Mouse (Mus musculus) embryonic facial prominence, embryonic 13.5 days (tissue): ENCODE measurements around the gene Gm47995. TPM values are rescaled to one million over a fixed set of nuclear protein-coding genes. Genes with fewer than 3 reads are reported as not detected.

Experiments used
- ATAC-seq: fragments of 200-750 bp; cut with Nextera tagmentation; 2 replicates; pipeline ENCODE4 v1.8.0; 2017; ENCODE audit warnings: low read depth; ENCODE audit not compliant: insufficient number of reproducible peaks, insufficient read depth, low FRiP score, low TSS enrichment
- H3K27ac ChIP-seq: fragments of 300-500 bp; sonication (generic); 2 replicates; pipeline ENCODE4 v1.5.1; 2015; ENCODE audit warnings: moderate library complexity, mild to moderate bottlenecking, inconsistent platforms
- H3K27me3 ChIP-seq: fragments of 300-500 bp; sonication (generic); 2 replicates; pipeline ENCODE4 v1.6.1; 2015; ENCODE audit warnings: mild to moderate bottlenecking, inconsistent platforms
- H3K36me3 ChIP-seq: fragments of 300-500 bp; sonication (generic); 2 replicates; pipeline ENCODE4 v1.6.1; 2015; ENCODE audit warnings: mild to moderate bottlenecking, inconsistent platforms
- H3K4me1 ChIP-seq: fragments of 300-500 bp; sonication (generic); 2 replicates; pipeline ENCODE4 v1.6.1; 2015; ENCODE audit warnings: inconsistent platforms
- H3K4me2 ChIP-seq: fragments of 300-500 bp; sonication (generic); 2 replicates; pipeline ENCODE4 v1.6.1; 2015; ENCODE audit warnings: moderate library complexity, mild to moderate bottlenecking, inconsistent platforms
- H3K4me3 ChIP-seq: fragments of 300-500 bp; sonication (generic); 2 replicates; pipeline ENCODE4 v1.5.1; 2015; ENCODE audit warnings: mild to moderate bottlenecking, inconsistent platforms
- H3K9ac ChIP-seq: fragments of 300-500 bp; sonication (generic); 2 replicates; pipeline ENCODE4 v1.6.1; 2015; ENCODE audit warnings: mild to moderate bottlenecking, inconsistent platforms
- H3K9me3 ChIP-seq: fragments of 300-500 bp; sonication (generic); 2 replicates; pipeline ENCODE4 v1.6.1; 2016; ENCODE audit warnings: inconsistent platforms
- WGBS: fragments of 180-500 bp; shearing (Covaris S2); methylation state at CpG from one replicate; pipeline ENCODE4 v1.1.7; 2015; ENCODE audit warnings: mixed read lengths; 5-methylcytosine and 5-hydroxymethylcytosine counted together
- polyA plus RNA-seq: library from polyadenylated mRNA; unstranded; fragments of >200 nt; fragmentation: Nextera tagmentation; extraction: Ambion mirVana; gene quantifications from 2 replicates; pipeline ENCODE4 v1.2.1, GENCODE M21; 2015

Gm47995 gene
- polyA plus RNA-seq, 1 experiment from 2014 or later: not detected

GRCm38 (mm10) chr1:151215985-151216384, 17.7 kb downstream of the Gm47995 start:
- Histone ChIP-seq H3K4me1 (peaks cover 9% of the 10 kb centered on the region; the same call in 1 of the 2 replicates), H3K27ac (no peak overlapping the region), H3K27me3 (no peaks in the 10 kb centered on the region), H3K4me2 (no peak overlapping the region), H3K9me3 (no peaks in the 10 kb centered on the region), H3K4me3 (no peak overlapping the region), H3K36me3 (no peaks in the 10 kb centered on the region), H3K9ac (no peak overlapping the region)
- 50% methylated on average over 1 of the region's 1 CpGs for WGBS
- ATAC-seq: no peak

GRCm38 (mm10) chr1:151216417-151216816, 18.2 kb downstream of the Gm47995 start:
- H3K4me3 ChIP-seq: no peak overlapping the region
- no peaks in the 10 kb centered on the region for H3K9me3 ChIP-seq
- H3K4me1 ChIP-seq: peaks cover 9% of the 10 kb centered on the region; the same call in 1 of the 2 replicates
- no peaks in the 10 kb centered on the region for H3K36me3 ChIP-seq
- H3K27me3 ChIP-seq: no peaks in the 10 kb centered on the region
- H3K9ac ChIP-seq: no peak overlapping the region
- H3K27ac ChIP-seq: no peak overlapping the region
- WGBS: 77% methylated on average over 3 of the region's 3 CpGs
- no peak overlapping the region for H3K4me2 ChIP-seq
- no peak for ATAC-seq

- ATAC-seq: no peak
- peaks cover 5% of the 10 kb centered on the region; the same call in 1 of the 2 replicates for H3K4me1 ChIP-seq
- H3K4me3 ChIP-seq: no peak overlapping the region
- H3K36me3 ChIP-seq: no peaks in the 10 kb centered on the region
- no peak overlapping the region for H3K27ac ChIP-seq
- no peak overlapping the region for H3K9ac ChIP-seq
- 85% methylated on average over 5 of the region's 5 CpGs for WGBS
- no peaks in the 10 kb centered on the region for H3K9me3 ChIP-seq
- H3K27me3 ChIP-seq: no peaks in the 10 kb centered on the region
- H3K4me2 ChIP-seq: no peak overlapping the region
Measured at GRCm38 (mm10) chr1:151219045-151219444, 20.8 kb downstream of the Gm47995 start.

- no peak overlapping the region for H3K9ac ChIP-seq
- no peaks in the 10 kb centered on the region for H3K27me3 ChIP-seq
- H3K4me1 ChIP-seq: no peaks in the 10 kb centered on the region
- ATAC-seq: no peak
- H3K36me3 ChIP-seq: no peaks in the 10 kb centered on the region
- 66% methylated on average over 7 of the region's 7 CpGs for WGBS
- H3K4me2 ChIP-seq: no peak overlapping the region
- no peaks in the 10 kb centered on the region for H3K9me3 ChIP-seq
- no peak overlapping the region for H3K27ac ChIP-seq
- no peak overlapping the region for H3K4me3 ChIP-seq
Measured at GRCm38 (mm10) chr1:151220098-151220497, 21.9 kb downstream of the Gm47995 start.

- peaks cover 3% of the 10 kb centered on the region; the same call in 1 of the 2 replicates for H3K4me1 ChIP-seq
- no peak overlapping the region for H3K4me3 ChIP-seq
- no peak overlapping the region for H3K27ac ChIP-seq
- no peaks in the 10 kb centered on the region for H3K27me3 ChIP-seq
- no peaks in the 10 kb centered on the region for H3K9me3 ChIP-seq
- no peaks in the 10 kb centered on the region for H3K36me3 ChIP-seq
- no peak overlapping the region for H3K9ac ChIP-seq
- ATAC-seq: no peak
- 85% methylated on average over 10 of the region's 10 CpGs for WGBS
- H3K4me2 ChIP-seq: no peak overlapping the region
Measured at GRCm38 (mm10) chr1:151222561-151223267, 24.5 kb downstream of the Gm47995 start.

- Histone ChIP-seq H3K4me2 (no peak overlapping the region), H3K27ac (no peak overlapping the region), H3K9me3 (no peaks in the 10 kb centered on the region), H3K4me3 (no peak overlapping the region), H3K36me3 (no peaks in the 10 kb centered on the region), H3K4me1 (peaks cover 3% of the 10 kb centered on the region; the same call in 1 of the 2 replicates), H3K27me3 (no peaks in the 10 kb centered on the region), H3K9ac (no peak overlapping the region)
- ATAC-seq: no peak
- WGBS: 79% methylated on average over 1 of the region's 1 CpGs
Measured at GRCm38 (mm10) chr1:151223377-151223776, 25.1 kb downstream of the Gm47995 start.

GRCm38 (mm10) chr1:151224536-151224935, 26.3 kb downstream of the Gm47995 start:
- 87% methylated on average over 1 of the region's 1 CpGs for WGBS
- Histone ChIP-seq H3K4me2 (no peak overlapping the region), H3K9ac (no peak overlapping the region), H3K27ac (no peak overlapping the region), H3K4me3 (no peak overlapping the region), H3K9me3 (no peaks in the 10 kb centered on the region), H3K4me1 (peaks cover 3% of the 10 kb centered on the region; the same call in 1 of the 2 replicates), H3K27me3 (no peaks in the 10 kb centered on the region), H3K36me3 (no peaks in the 10 kb centered on the region)
- no peak for ATAC-seq

- H3K9me3 ChIP-seq: no peaks in the 10 kb centered on the region
- H3K36me3 ChIP-seq: no peaks in the 10 kb centered on the region
- H3K4me3 ChIP-seq: no peak overlapping the region
- H3K4me1 ChIP-seq: peaks cover 3% of the 10 kb centered on the region; the same call in 1 of the 2 replicates
- 69% methylated on average over 8 of the region's 8 CpGs for WGBS
- no peak overlapping the region for H3K27ac ChIP-seq
- ATAC-seq: no peak
- no peak overlapping the region for H3K4me2 ChIP-seq
- H3K9ac ChIP-seq: no peak overlapping the region
- H3K27me3 ChIP-seq: no peaks in the 10 kb centered on the region
Measured at GRCm38 (mm10) chr1:151227506-151227905, 29.3 kb downstream of the Gm47995 start.

GRCm38 (mm10) chr1:151228320-151228989, 30.2 kb downstream of the Gm47995 start:
- no peak overlapping the region for H3K27ac ChIP-seq
- no peaks in the 10 kb centered on the region for H3K9me3 ChIP-seq
- peaks cover 3% of the 10 kb centered on the region; the same call in 1 of the 2 replicates for H3K4me1 ChIP-seq
- H3K4me3 ChIP-seq: no peak overlapping the region
- no peak overlapping the region for H3K9ac ChIP-seq
- no peak overlapping the region for H3K4me2 ChIP-seq
- no peaks in the 10 kb centered on the region for H3K36me3 ChIP-seq
- H3K27me3 ChIP-seq: no peaks in the 10 kb centered on the region
- WGBS: 72% methylated on average over 1 of the region's 1 CpGs
- no peak for ATAC-seq

- WGBS: 83% methylated on average over 3 of the region's 3 CpGs
- H3K27me3 ChIP-seq: no peaks in the 10 kb centered on the region
- peaks cover 8% of the 10 kb centered on the region; the same call in 1 of the 2 replicates for H3K4me1 ChIP-seq
- no peak for ATAC-seq
- no peaks in the 10 kb centered on the region; the same call in 1 of the 2 replicates for H3K9me3 ChIP-seq
- H3K4me3 ChIP-seq: no peak overlapping the region
- no peak overlapping the region for H3K27ac ChIP-seq
- no peak overlapping the region for H3K4me2 ChIP-seq
- H3K36me3 ChIP-seq: no peaks in the 10 kb centered on the region
- no peak overlapping the region for H3K9ac ChIP-seq
Measured at GRCm38 (mm10) chr1:151232346-151232745, 34.1 kb downstream of the Gm47995 start.

GRCm38 (mm10) chr1:151233756-151234155, 35.5 kb downstream of the Gm47995 start:
- H3K36me3 ChIP-seq: no peaks in the 10 kb centered on the region
- peaks cover 8% of the 10 kb centered on the region; the same call in 1 of the 2 replicates for H3K4me1 ChIP-seq
- H3K27me3 ChIP-seq: no peaks in the 10 kb centered on the region
- H3K4me3 ChIP-seq: no peak overlapping the region
- H3K9ac ChIP-seq: no peak overlapping the region
- H3K9me3 ChIP-seq: no peaks in the 10 kb centered on the region; the same call in 1 of the 2 replicates
- no peak for ATAC-seq
- no peak overlapping the region for H3K4me2 ChIP-seq
- WGBS: 89% methylated on average over 3 of the region's 3 CpGs
- no peak overlapping the region for H3K27ac ChIP-seq

- 0 out of 2 replicates have a peak overlapping the region, but pooled peaks have one; percentile 5 for H3K27ac ChIP-seq
- no peak for ATAC-seq
- WGBS: 41% methylated on average over 2 of the region's 2 CpGs
Measured at GRCm38 (mm10) chr1:151235574-151235973, 37.3 kb downstream of the Gm47995 start.

More at GRCm38 (mm10) chr1:151235574-151235973, 37.3 kb downstream of the Gm47995 start:
- Histone ChIP-seq H3K9ac (no peak overlapping the region), H3K27me3 (no peaks in the 10 kb centered on the region), H3K36me3 (no peaks in the 10 kb centered on the region), H3K9me3 (peaks cover 3% of the 10 kb centered on the region; the same call in 1 of the 2 replicates), H3K4me2 (no peak overlapping the region), H3K4me1 (peaks cover 8% of the 10 kb centered on the region; the same call in 1 of the 2 replicates), H3K4me3 (no peak overlapping the region)
